Mouse (Mus musculus): ENCODE measurements around the gene Snrpa. TPM values are rescaled to one million over a fixed set of nuclear protein-coding genes. Genes with fewer than 3 reads are reported as not detected.

Gene Snrpa
- polyA plus RNA-seq, 1 experiment from 2014 or later, result 184 TPM

DNA sequence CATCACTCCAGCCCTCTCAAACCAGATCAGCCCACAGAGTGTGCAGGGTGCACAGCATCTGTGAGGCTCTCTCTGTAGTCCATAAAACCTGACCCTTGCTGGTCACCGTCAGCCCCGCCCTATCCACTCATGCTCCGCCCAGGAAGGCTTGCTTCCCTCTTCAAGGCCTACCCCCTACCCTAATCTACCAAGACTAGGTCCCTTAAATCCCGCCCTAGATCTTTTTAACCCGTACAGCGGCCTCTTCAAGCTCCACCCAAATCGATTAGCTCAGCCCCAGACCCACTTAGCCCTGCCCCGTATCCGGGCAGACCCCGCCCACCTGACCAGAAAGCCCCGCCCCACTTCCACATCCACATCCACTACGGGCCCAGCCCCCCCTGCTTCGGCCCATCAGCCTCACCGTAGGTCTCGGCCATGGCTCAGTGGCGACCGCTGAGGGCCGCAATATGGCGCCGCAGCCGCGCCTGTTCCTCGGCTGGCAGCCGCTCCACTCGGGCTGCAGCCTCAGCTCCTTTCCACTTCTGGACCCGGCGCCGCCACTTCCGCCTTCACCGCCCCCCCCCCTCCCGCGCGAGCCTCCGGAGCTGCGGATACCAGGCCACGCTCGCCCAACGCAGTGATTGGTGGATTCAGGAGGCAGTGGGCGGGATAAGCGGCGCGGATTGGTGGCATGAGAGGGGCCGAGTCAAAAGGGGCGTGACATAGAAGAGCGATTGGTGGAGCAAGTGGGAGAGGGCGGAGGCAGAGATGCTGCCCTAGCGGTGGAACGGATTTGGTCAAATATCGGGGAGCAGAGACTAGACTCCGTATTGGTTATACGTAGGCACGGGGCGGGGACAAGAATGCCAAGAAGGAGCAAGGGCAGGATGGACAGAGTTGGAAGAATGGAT, 17.5 kb downstream of the Snrpa start, which contains the start of gene Rab4b:
Gene Rab4b, minus strand, starts transcription at position 573 of the 893 bp plus-strand sequence.
- Histone ChIP-seq H3K4me1 (ENCODE audit: control insufficient read depth, insufficient read depth, low read length) (peaks cover 11% of the 10 kb centered on the region), H3K4me2 (ENCODE audit: low read depth, low read length) (peak within 1 kb of the TSS; percentile 63), H3K9me3 (replicated peaks; ENCODE audit: control insufficient read depth, low read length) (no peaks in the 10 kb centered on the region), H3K36me3 (ENCODE audit: control insufficient read depth, insufficient read depth, low read length) (peaks cover 3% of the 10 kb centered on the region), H3K27me3 (ENCODE audit: control insufficient read depth, insufficient read depth, low read length) (no peaks in the 10 kb centered on the region), H3K27ac (ENCODE audit: low read length) (peak within 1 kb of the TSS; percentile 97), H3K9ac (ENCODE audit: low read length) (peak within 1 kb of the TSS; percentile 85), H3K4me3 (replicated peaks; ENCODE audit: low read length) (peak within 1 kb of the TSS; percentile 91)
- WGBS, result under 1% methylated on average over 53 of the region's 53 CpGs
- peak; percentile 98 for ATAC-seq (ENCODE audit: insufficient read depth, low FRiP score)

GRCm38 (mm10) chr7:27177942-27178323, 18.1 kb downstream of the Snrpa start:
- no peak for ATAC-seq (ENCODE audit: insufficient read depth, low FRiP score)
- H3K27ac ChIP-seq (ENCODE audit: low read length), result peak overlapping the region; percentile 97
- no peaks in the 10 kb centered on the region for H3K9me3 ChIP-seq (replicated peaks; ENCODE audit: control insufficient read depth, low read length)
- H3K4me3 ChIP-seq (replicated peaks; ENCODE audit: low read length), result peak overlapping the region; percentile 91
- peaks cover 11% of the 10 kb centered on the region for H3K4me1 ChIP-seq (ENCODE audit: control insufficient read depth, insufficient read depth, low read length)
- peak overlapping the region; percentile 63 for H3K4me2 ChIP-seq (ENCODE audit: low read depth, low read length)
- H3K36me3 ChIP-seq (ENCODE audit: control insufficient read depth, insufficient read depth, low read length), result peaks cover 3% of the 10 kb centered on the region; the same call in 1 of the 2 replicates
- peak overlapping the region; percentile 85 for H3K9ac ChIP-seq (ENCODE audit: low read length)
- H3K27me3 ChIP-seq (ENCODE audit: control insufficient read depth, insufficient read depth, low read length), result no peaks in the 10 kb centered on the region
- 14% methylated on average over 4 of the region's 4 CpGs for WGBS

DNA sequence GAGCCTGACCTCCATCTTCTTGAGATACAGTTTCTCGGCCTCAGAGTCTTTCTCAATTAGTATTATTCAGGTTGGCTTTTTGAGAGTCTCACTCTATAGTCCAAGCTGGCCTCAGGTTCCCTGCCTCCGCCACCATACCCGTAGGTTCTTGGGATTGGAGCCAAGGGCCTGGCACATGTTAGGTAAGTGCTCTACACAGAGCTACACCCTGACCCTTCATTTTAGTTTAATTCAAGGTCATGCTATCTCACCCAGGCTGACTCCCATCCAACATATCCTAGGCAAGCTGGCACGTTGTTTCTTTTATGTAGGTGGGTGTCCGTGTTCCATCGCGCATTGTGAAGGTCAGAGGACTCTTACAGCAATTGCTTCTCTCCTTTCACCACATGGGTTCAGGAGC, 21.2 kb downstream of the Snrpa start:
- no peak overlapping the region for H3K9ac ChIP-seq (ENCODE audit: low read length)
- no peak overlapping the region for H3K4me2 ChIP-seq (ENCODE audit: low read depth, low read length)
- no peak overlapping the region for H3K4me3 ChIP-seq (replicated peaks; ENCODE audit: low read length)
- H3K9me3 ChIP-seq (replicated peaks; ENCODE audit: control insufficient read depth, low read length), result no peaks in the 10 kb centered on the region
- WGBS, result 91% methylated on average over 7 of the region's 7 CpGs
- no peak for ATAC-seq (ENCODE audit: insufficient read depth, low FRiP score)
- peaks cover 12% of the 10 kb centered on the region for H3K36me3 ChIP-seq (ENCODE audit: control insufficient read depth, insufficient read depth, low read length)
- no peak overlapping the region for H3K27ac ChIP-seq (ENCODE audit: low read length)
- peaks cover 11% of the 10 kb centered on the region for H3K4me1 ChIP-seq (ENCODE audit: control insufficient read depth, insufficient read depth, low read length)
- no peaks in the 10 kb centered on the region for H3K27me3 ChIP-seq (ENCODE audit: control insufficient read depth, insufficient read depth, low read length)

DNA sequence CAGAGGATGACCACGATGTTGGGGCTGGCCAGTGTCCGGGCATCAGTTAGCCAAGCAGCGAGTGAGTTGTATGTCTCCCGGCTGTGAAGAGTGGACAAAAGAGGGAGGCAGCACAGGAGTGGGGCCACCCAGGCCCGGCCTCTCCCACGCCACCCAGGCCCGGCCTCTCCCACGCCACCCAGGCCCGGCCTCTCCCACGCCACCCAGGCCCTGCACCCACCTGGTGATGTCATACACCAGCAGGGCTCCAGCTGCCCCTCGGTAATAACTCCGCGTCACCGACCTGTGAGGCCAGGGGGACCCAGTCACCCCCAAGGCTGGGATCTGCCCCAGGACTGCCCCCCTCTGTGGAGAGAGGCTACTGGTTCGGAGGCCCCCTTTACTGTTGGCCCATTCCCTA, 21.6 kb downstream of the Snrpa start:
- Histone ChIP-seq H3K27me3 (ENCODE audit: control insufficient read depth, insufficient read depth, low read length) (no peaks in the 10 kb centered on the region), H3K4me2 (ENCODE audit: low read depth, low read length) (no peak overlapping the region), H3K9me3 (replicated peaks; ENCODE audit: control insufficient read depth, low read length) (no peaks in the 10 kb centered on the region), H3K9ac (ENCODE audit: low read length) (no peak overlapping the region), H3K36me3 (ENCODE audit: control insufficient read depth, insufficient read depth, low read length) (peaks cover 12% of the 10 kb centered on the region), H3K4me3 (replicated peaks; ENCODE audit: low read length) (no peak overlapping the region), H3K27ac (ENCODE audit: low read length) (no peak overlapping the region), H3K4me1 (ENCODE audit: control insufficient read depth, insufficient read depth, low read length) (peaks cover 7% of the 10 kb centered on the region)
- WGBS, result 94% methylated on average over 15 of the region's 15 CpGs
- no peak for ATAC-seq (ENCODE audit: insufficient read depth, low FRiP score)

- H3K36me3 ChIP-seq (ENCODE audit: control insufficient read depth, insufficient read depth, low read length), result peaks cover 12% of the 10 kb centered on the region
- 92% methylated on average over 3 of the region's 3 CpGs for WGBS
- no peaks in the 10 kb centered on the region for H3K9me3 ChIP-seq (replicated peaks; ENCODE audit: control insufficient read depth, low read length)
- ATAC-seq (ENCODE audit: insufficient read depth, low FRiP score), result no peak
- H3K27me3 ChIP-seq (ENCODE audit: control insufficient read depth, insufficient read depth, low read length), result no peaks in the 10 kb centered on the region
- no peak overlapping the region for H3K9ac ChIP-seq (ENCODE audit: low read length)
- H3K4me2 ChIP-seq (ENCODE audit: low read depth, low read length), result no peak overlapping the region
- H3K4me1 ChIP-seq (ENCODE audit: control insufficient read depth, insufficient read depth, low read length), result peaks cover 8% of the 10 kb centered on the region; the same call in 1 of the 2 replicates
- H3K27ac ChIP-seq (ENCODE audit: low read length), result no peak overlapping the region
- no peak overlapping the region for H3K4me3 ChIP-seq (replicated peaks; ENCODE audit: low read length)
Observed at GRCm38 (mm10) chr7:27170981-27171380, 25.1 kb downstream of the Snrpa start.

- H3K27ac ChIP-seq (ENCODE audit: low read length), result no peak overlapping the region
- no peaks in the 10 kb centered on the region for H3K9me3 ChIP-seq (replicated peaks; ENCODE audit: control insufficient read depth, low read length)
- H3K4me3 ChIP-seq (replicated peaks; ENCODE audit: low read length), result no peak overlapping the region
- no peak overlapping the region for H3K4me2 ChIP-seq (ENCODE audit: low read depth, low read length)
- H3K27me3 ChIP-seq (ENCODE audit: control insufficient read depth, insufficient read depth, low read length), result no peaks in the 10 kb centered on the region
- WGBS, result 85% methylated on average over 5 of the region's 5 CpGs
- peaks cover 19% of the 10 kb centered on the region for H3K36me3 ChIP-seq (ENCODE audit: control insufficient read depth, insufficient read depth, low read length)
- H3K4me1 ChIP-seq (ENCODE audit: control insufficient read depth, insufficient read depth, low read length), result peaks cover 31% of the 10 kb centered on the region
- no peak for ATAC-seq (ENCODE audit: insufficient read depth, low FRiP score)
- H3K9ac ChIP-seq (ENCODE audit: low read length), result no peak overlapping the region
Observed at GRCm38 (mm10) chr7:27168371-27168770, 27.7 kb downstream of the Snrpa start.

- WGBS, result 72% methylated on average over 11 of the region's 11 CpGs
- no peak for ATAC-seq (ENCODE audit: insufficient read depth, low FRiP score)
- H3K9me3 ChIP-seq (replicated peaks; ENCODE audit: control insufficient read depth, low read length), result no peaks in the 10 kb centered on the region
- H3K27ac ChIP-seq (ENCODE audit: low read length), result peak overlapping the region; percentile 98
- H3K9ac ChIP-seq (ENCODE audit: low read length), result peak overlapping the region; percentile 94
- peak overlapping the region; percentile 73 for H3K4me2 ChIP-seq (ENCODE audit: low read depth, low read length)
- H3K4me3 ChIP-seq (replicated peaks; ENCODE audit: low read length), result peak overlapping the region; percentile 80
- no peaks in the 10 kb centered on the region for H3K27me3 ChIP-seq (ENCODE audit: control insufficient read depth, insufficient read depth, low read length)
- H3K36me3 ChIP-seq (ENCODE audit: control insufficient read depth, insufficient read depth, low read length), result peaks cover 15% of the 10 kb centered on the region; the same call in 1 of the 2 replicates
- H3K4me1 ChIP-seq (ENCODE audit: control insufficient read depth, insufficient read depth, low read length), result peaks cover 39% of the 10 kb centered on the region
Observed at GRCm38 (mm10) chr7:27167475-27168094, 28.5 kb downstream of the Snrpa start.

- Histone ChIP-seq H3K4me3 (replicated peaks; ENCODE audit: low read length) (peak within 1 kb of the TSS; percentile 80), H3K4me2 (ENCODE audit: low read depth, low read length) (peak within 1 kb of the TSS; percentile 73), H3K9ac (ENCODE audit: low read length) (peak within 1 kb of the TSS; percentile 94), H3K27me3 (ENCODE audit: control insufficient read depth, insufficient read depth, low read length) (no peaks in the 10 kb centered on the region), H3K4me1 (ENCODE audit: control insufficient read depth, insufficient read depth, low read length) (peaks cover 47% of the 10 kb centered on the region), H3K9me3 (replicated peaks; ENCODE audit: control insufficient read depth, low read length) (no peaks in the 10 kb centered on the region), H3K36me3 (ENCODE audit: control insufficient read depth, insufficient read depth, low read length) (peaks cover 9% of the 10 kb centered on the region; the same call in 1 of the 2 replicates), H3K27ac (ENCODE audit: low read length) (peak within 1 kb of the TSS; percentile 98)
- 1% methylated on average over 61 of the region's 61 CpGs for WGBS
- peak; percentile 90 for ATAC-seq (ENCODE audit: insufficient read depth, low FRiP score)
Observed at GRCm38 (mm10) chr7:27166614-27167474, 29.2 kb downstream of the Snrpa start, which contains the start of gene Egln2. Gene Egln2 (minus strand): TSS chr7:27166802.

All from stomach, embryonic 16.5 days (tissue).